7 mouse cellular contexts compared by ENCODE assay signal in genomic region chr13:37483010-37483855, GRCm38 (mm10).
A peak's percentile ranks its signal among the peaks of the same experiment; 100 is the strongest.
DNase-seq lines count a peak whose midpoint lies in the region; ATAC-seq and TF ChIP-seq lines count a peak whose summit lies in the region.

No protein-coding gene starts in this region.

- no peaks in the 10 kb centered on the region for H3K36me3 ChIP-seq in forebrain, postnatal 0 days (ENCODE audit: insufficient read depth)
- H3K36me3 ChIP-seq in hindbrain, embryonic 11.5 days (ENCODE audit: control insufficient read depth, insufficient read depth, low read length): no peaks in the 10 kb centered on the region
- H3K36me3 ChIP-seq in limb, embryonic 10.5 days: no peaks in the 10 kb centered on the region
- no peaks in the 10 kb centered on the region for H3K36me3 ChIP-seq in stomach, embryonic 16.5 days (ENCODE audit: control insufficient read depth, insufficient read depth, low read length)

- H3K27me3 ChIP-seq in forebrain, postnatal 0 days (ENCODE audit: insufficient read depth, low read length): no peaks in the 10 kb centered on the region
- no peaks in the 10 kb centered on the region for H3K27me3 ChIP-seq in hindbrain, embryonic 11.5 days (ENCODE audit: control insufficient read depth, insufficient read depth, low read length)
- H3K27me3 ChIP-seq in limb, embryonic 10.5 days (ENCODE audit: low read depth, poor library complexity, severe bottlenecking): 0 out of 2 replicates have a peak, but pooled peaks cover 5% of the 10 kb centered on the region
- no peaks in the 10 kb centered on the region for H3K27me3 ChIP-seq in stomach, embryonic 16.5 days (ENCODE audit: control insufficient read depth, insufficient read depth, low read length)

- H3K27ac ChIP-seq in forebrain, postnatal 0 days (ENCODE audit: low read depth, low read length): no peak overlapping the region
- peak overlapping the region; percentile 39; the same call in 1 of the 2 replicates for H3K27ac ChIP-seq in hindbrain, embryonic 11.5 days (ENCODE audit: low read depth, low read length)
- H3K27ac ChIP-seq in limb, embryonic 10.5 days: peak overlapping the region; percentile 90
- peak overlapping the region; percentile 89 for H3K27ac ChIP-seq in stomach, embryonic 16.5 days (ENCODE audit: low read length)

- no peak for TF ChIP-seq CTCF in forebrain, postnatal 0 days (IDR thresholded peaks at IDR 0.05; ENCODE audit: low read depth)

- no peaks in the 10 kb centered on the region for H3K9me3 ChIP-seq in forebrain, postnatal 0 days (ENCODE audit: low read length)
- no peaks in the 10 kb centered on the region for H3K9me3 ChIP-seq in hindbrain, embryonic 11.5 days (ENCODE audit: control insufficient read depth, low read length)
- H3K9me3 ChIP-seq in limb, embryonic 10.5 days (replicated peaks): no peaks in the 10 kb centered on the region
- H3K9me3 ChIP-seq in stomach, embryonic 16.5 days (replicated peaks; ENCODE audit: control insufficient read depth, low read length): no peaks in the 10 kb centered on the region

- H3K4me1 ChIP-seq in forebrain, postnatal 0 days (ENCODE audit: insufficient read depth): peaks cover 14% of the 10 kb centered on the region; the same call in 1 of the 2 replicates
- peaks cover 2% of the 10 kb centered on the region; the same call in 1 of the 2 replicates for H3K4me1 ChIP-seq in hindbrain, embryonic 11.5 days (replicated peaks; ENCODE audit: control insufficient read depth, insufficient read depth, low read length)
- H3K4me1 ChIP-seq in limb, embryonic 10.5 days: peaks cover 23% of the 10 kb centered on the region
- H3K4me1 ChIP-seq in stomach, embryonic 16.5 days (ENCODE audit: control insufficient read depth, insufficient read depth, low read length): peaks cover 18% of the 10 kb centered on the region

- no peak overlapping the region for H3K4me3 ChIP-seq in forebrain, postnatal 0 days (ENCODE audit: low read depth, low read length)
- peak overlapping the region; percentile 10; the same call in 1 of the 2 replicates for H3K4me3 ChIP-seq in hindbrain, embryonic 11.5 days (ENCODE audit: low read depth, low read length)
- peak overlapping the region; percentile 39 for H3K4me3 ChIP-seq in limb, embryonic 10.5 days
- H3K4me3 ChIP-seq in stomach, embryonic 16.5 days (replicated peaks; ENCODE audit: low read length): peak overlapping the region; percentile 17

- peak overlapping the region; percentile 36 for H3K4me2 ChIP-seq in forebrain, postnatal 0 days (ENCODE audit: low read depth)
- H3K4me2 ChIP-seq in hindbrain, embryonic 11.5 days (replicated peaks; ENCODE audit: low read depth, low read length): peak overlapping the region; percentile 29; the same call in 1 of the 2 replicates
- H3K4me2 ChIP-seq in stomach, embryonic 16.5 days (ENCODE audit: low read depth, low read length): peak overlapping the region; percentile 48

- ATAC-seq in forebrain, postnatal 0 days: peak; percentile 62
- ATAC-seq in hindbrain, embryonic 11.5 days (ENCODE audit: low FRiP score): peak; percentile 78
- peak; percentile 34 for ATAC-seq in stomach, embryonic 16.5 days (ENCODE audit: insufficient read depth, low FRiP score)

- DNase-seq in adrenal gland, adult 2 months: peak; percentile 88
- peak; percentile 57 for DNase-seq in cerebellum, adult 11-12 months
- DNase-seq in forebrain, postnatal 0 days: no peak
- peak; percentile 57 for DNase-seq in hindbrain, embryonic 11.5 days (ENCODE audit: low spot score)
- peak; percentile 66 for DNase-seq in limb, embryonic 10.5 days (ENCODE audit: low spot score)
- DNase-seq in mesoderm, embryonic 11.5 days (ENCODE audit: low read depth, low spot score): peak; percentile 43

- 14% methylated on average over 19 of the region's 19 CpGs for WGBS in forebrain, postnatal 0 days
- WGBS in hindbrain, embryonic 11.5 days: 22% methylated on average over 18 of the region's 19 CpGs
- 12% methylated on average over 19 of the region's 19 CpGs for WGBS in limb, embryonic 10.5 days
- WGBS in stomach, embryonic 16.5 days: 29% methylated on average over 19 of the region's 19 CpGs

- peak overlapping the region; percentile 33; the same call in 1 of the 2 replicates for H3K9ac ChIP-seq in forebrain, postnatal 0 days
- H3K9ac ChIP-seq in hindbrain, embryonic 11.5 days (ENCODE audit: low read depth, low read length): peak overlapping the region; percentile 56
- peak overlapping the region; percentile 69 for H3K9ac ChIP-seq in stomach, embryonic 16.5 days (ENCODE audit: low read length)
